Mouse (Mus musculus) testis, adult 2 months (tissue): Measurements from ENCODE around the gene Dgkg.

Experiments used
- CTCF ChIP-seq: fragments of 200-500 bp; IDR thresholded peaks from 2 replicates; pipeline ENCODE4 v1.5.1; 2012; ENCODE audit warnings: low read depth, mild to moderate bottlenecking, inconsistent platforms, low read length, moderate library complexity; ENCODE audit not compliant: control insufficient read depth, insufficient read depth, insufficient replicate concordance
- POLR2A ChIP-seq: fragments of 200-500 bp; IDR thresholded peaks from 2 replicates; pipeline ENCODE4 v1.6.1; 2012; ENCODE audit warnings: low read depth, mild to moderate bottlenecking, inconsistent platforms, low read length, moderate library complexity; ENCODE audit not compliant: control insufficient read depth

DNA sequence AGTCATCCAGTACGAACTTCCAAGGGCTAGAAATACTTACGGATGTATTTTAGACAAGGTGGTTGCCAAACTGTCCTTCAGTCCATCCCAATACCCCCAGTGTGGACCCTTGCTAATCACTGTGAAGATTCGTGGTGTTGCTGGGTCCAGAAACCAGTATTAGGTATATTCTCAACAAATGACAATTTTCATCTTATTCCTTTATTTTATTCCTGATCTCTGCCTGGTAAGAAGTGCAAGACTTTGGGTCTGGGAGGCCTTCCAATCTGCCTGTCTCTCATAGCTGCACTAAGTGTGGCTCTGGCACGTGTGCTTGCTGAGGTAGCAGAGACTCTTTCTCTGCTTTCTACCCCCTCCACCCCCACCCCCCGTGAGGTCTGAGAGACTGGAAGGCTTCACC lies 156.5 kb downstream of the Dgkg start:
- no peak for TF ChIP-seq POLR2A
- no peak for TF ChIP-seq CTCF
